In the genomic region with DNA sequence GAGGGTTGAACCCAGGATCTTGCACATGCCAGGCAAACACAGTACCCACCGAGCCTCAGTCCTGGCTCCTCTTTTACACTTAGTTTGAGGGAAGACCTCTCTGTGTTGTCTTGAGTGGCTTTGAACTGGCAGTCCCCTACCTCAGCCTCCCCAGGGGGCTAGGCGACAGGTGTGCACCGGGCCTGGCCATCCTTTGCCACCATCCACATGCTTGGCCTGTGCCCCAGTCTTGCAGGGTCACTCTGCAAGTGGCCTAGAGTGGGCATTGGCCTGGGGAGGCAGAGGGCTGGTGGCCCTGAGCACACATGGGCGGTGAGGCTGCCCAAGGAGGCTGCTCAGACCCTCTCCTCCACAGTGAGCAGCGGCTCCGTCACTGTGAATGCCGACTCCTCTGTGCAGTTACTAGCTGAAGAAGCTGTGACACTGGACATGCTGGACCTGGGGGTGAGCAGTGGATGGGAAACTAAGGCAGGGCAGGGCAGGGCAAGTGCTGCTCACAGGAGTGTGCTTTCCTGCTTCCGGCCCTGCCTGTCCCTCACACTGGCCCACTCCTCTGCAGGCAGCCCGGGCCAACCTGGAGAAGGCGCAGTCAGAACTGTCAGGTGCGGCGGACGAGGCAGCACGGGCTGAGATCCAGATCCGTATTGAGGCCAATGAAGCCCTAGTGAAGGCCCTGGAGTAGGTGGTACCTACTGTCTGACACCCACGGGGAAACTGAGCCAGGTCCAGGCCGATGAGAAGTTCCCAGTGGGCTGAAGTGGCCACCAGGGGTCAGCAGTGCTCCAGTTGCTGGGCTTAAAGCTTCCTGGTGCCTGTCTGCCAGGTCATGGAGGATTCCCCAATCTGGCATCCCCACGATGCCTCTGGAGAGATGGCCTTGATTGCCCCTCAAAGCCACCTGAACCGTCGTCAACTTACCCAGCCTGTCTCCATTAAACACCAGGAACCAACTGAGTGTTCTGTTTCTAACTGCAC, we compare ENCODE assay signal across 9 mouse cellular contexts. TPM values are rescaled to one million over a fixed set of nuclear protein-coding genes. Genes with fewer than 3 reads are reported as not detected.
DNase-seq lines count a peak whose midpoint lies in the region; ATAC-seq and TF ChIP-seq lines count a peak whose summit lies in the region.
"Had no signal": no experiment of that assay in that cellular context is flagged by ENCODE, and none has a peak within 500 bp of the region (broad histone marks: within the 10 kb centered on the region; RNA-seq: fewer than 3 reads in every experiment).

No protein-coding gene starts in this region.

- peaks cover 5% of the 10 kb centered on the region; the same call in 1 of the 2 replicates for H3K4me1 ChIP-seq in forebrain, postnatal 0 days (ENCODE audit: insufficient read depth)
- H3K4me1 ChIP-seq in hindbrain, postnatal 0 days (ENCODE audit: insufficient read depth, low read length), result peaks cover 10% of the 10 kb centered on the region
- peaks cover 63% of the 10 kb centered on the region for H3K4me1 ChIP-seq in limb, embryonic 10.5 days
- peaks cover 12% of the 10 kb centered on the region for H3K4me1 ChIP-seq in midbrain, embryonic 14.5 days (ENCODE audit: control insufficient read depth, insufficient read depth, low read length)
- peaks cover 48% of the 10 kb centered on the region for H3K4me1 ChIP-seq in stomach, embryonic 16.5 days (ENCODE audit: control insufficient read depth, insufficient read depth, low read length)

- H3K36me3 ChIP-seq in forebrain, postnatal 0 days (ENCODE audit: insufficient read depth), result peaks cover 18% of the 10 kb centered on the region
- H3K36me3 ChIP-seq in hindbrain, postnatal 0 days (ENCODE audit: insufficient read depth, low read length), result peaks cover 9% of the 10 kb centered on the region
- peaks cover 50% of the 10 kb centered on the region for H3K36me3 ChIP-seq in limb, embryonic 10.5 days
- H3K36me3 ChIP-seq in midbrain, embryonic 14.5 days (ENCODE audit: control insufficient read depth, insufficient read depth, low read length), result peaks cover 26% of the 10 kb centered on the region
- H3K36me3 ChIP-seq in stomach, embryonic 16.5 days (ENCODE audit: control insufficient read depth, insufficient read depth, low read length), result peaks cover 13% of the 10 kb centered on the region; the same call in 1 of the 2 replicates

- no peaks in the 10 kb centered on the region for H3K27me3 ChIP-seq in forebrain, postnatal 0 days (ENCODE audit: insufficient read depth, low read length)
- H3K27me3 ChIP-seq in hindbrain, postnatal 0 days (ENCODE audit: insufficient read depth, low read length), result no peaks in the 10 kb centered on the region
- 0 out of 2 replicates have a peak, but pooled peaks cover 6% of the 10 kb centered on the region for H3K27me3 ChIP-seq in limb, embryonic 10.5 days (ENCODE audit: low read depth, poor library complexity, severe bottlenecking)
- no peaks in the 10 kb centered on the region for H3K27me3 ChIP-seq in midbrain, embryonic 14.5 days (ENCODE audit: control insufficient read depth, insufficient read depth, low read length)
- H3K27me3 ChIP-seq in stomach, embryonic 16.5 days (ENCODE audit: control insufficient read depth, insufficient read depth, low read length), result no peaks in the 10 kb centered on the region
- H3K27me3 ChIP-seq: hindbrain, embryonic 15.5 days had no signal

- no peak overlapping the region for H3K4me3 ChIP-seq in forebrain, postnatal 0 days (ENCODE audit: low read depth, low read length)
- H3K4me3 ChIP-seq in hindbrain, postnatal 0 days (ENCODE audit: low read length), result no peak overlapping the region
- peak overlapping the region; percentile 93 for H3K4me3 ChIP-seq in limb, embryonic 10.5 days
- H3K4me3 ChIP-seq in midbrain, embryonic 14.5 days (replicated peaks; ENCODE audit: low read depth, low read length), result no peak overlapping the region
- H3K4me3 ChIP-seq in stomach, embryonic 16.5 days (replicated peaks; ENCODE audit: low read length), result no peak overlapping the region
- H3K4me3 ChIP-seq: hindbrain, embryonic 15.5 days had no signal

- no peak for ATAC-seq in forebrain, postnatal 0 days
- no peak for ATAC-seq in hindbrain, postnatal 0 days
- ATAC-seq in midbrain, embryonic 14.5 days (ENCODE audit: low FRiP score, low TSS enrichment), result no peak
- ATAC-seq in stomach, embryonic 16.5 days (ENCODE audit: insufficient read depth, low FRiP score), result no peak

- WGBS in forebrain, postnatal 0 days, result 73% methylated on average over 20 of the region's 20 CpGs
- 68% methylated on average over 20 of the region's 20 CpGs for WGBS in hindbrain, postnatal 0 days
- 79% methylated on average over 20 of the region's 20 CpGs for WGBS in limb, embryonic 10.5 days
- 72% methylated on average over 20 of the region's 20 CpGs for WGBS in midbrain, embryonic 14.5 days
- WGBS in stomach, embryonic 16.5 days, result 71% methylated on average over 20 of the region's 20 CpGs

- H3K9ac ChIP-seq in forebrain, postnatal 0 days, result no peak overlapping the region
- H3K9ac ChIP-seq in hindbrain, postnatal 0 days (replicated peaks; ENCODE audit: low read length), result 0 out of 2 replicates have a peak overlapping the region, but pooled peaks have one; percentile 13
- no peak overlapping the region for H3K9ac ChIP-seq in midbrain, embryonic 14.5 days (replicated peaks; ENCODE audit: low read length)
- H3K9ac ChIP-seq in stomach, embryonic 16.5 days (ENCODE audit: low read length), result peak overlapping the region; percentile 93; the same call in 1 of the 2 replicates
- H3K9ac ChIP-seq: hindbrain, embryonic 15.5 days had no signal

- peak; percentile 87 for TF ChIP-seq CTCF in forebrain, postnatal 0 days (IDR thresholded peaks at IDR 0.05; ENCODE audit: low read depth)
- TF ChIP-seq CTCF in hindbrain, postnatal 0 days (IDR thresholded peaks at IDR 0.05; ENCODE audit: low read depth), result peak; percentile 89

- H3K4me2 ChIP-seq in forebrain, postnatal 0 days (ENCODE audit: low read depth), result no peak overlapping the region
- H3K4me2 ChIP-seq in hindbrain, postnatal 0 days (ENCODE audit: low read depth, low read length), result no peak overlapping the region
- no peak overlapping the region for H3K4me2 ChIP-seq in midbrain, embryonic 14.5 days (ENCODE audit: low read length)
- H3K4me2 ChIP-seq in stomach, embryonic 16.5 days (ENCODE audit: low read depth, low read length), result 0 out of 2 replicates have a peak overlapping the region, but pooled peaks have one; percentile 27
- H3K4me2 ChIP-seq: hindbrain, embryonic 15.5 days had no signal

- DNase-seq in adrenal gland, adult 18-20 months (ENCODE audit: low spot score in 2 of 2), result peak; percentile 69 to 77
- no peak for DNase-seq in adrenal gland, adult 8-10 months
- peak; percentile 84 for DNase-seq in cerebellum, adult 11-12 months
- peak; percentile 76 for DNase-seq in forebrain, postnatal 0 days
- peak; percentile 78 for DNase-seq in hindbrain, postnatal 0 days (ENCODE audit: low spot score)
- DNase-seq in limb, embryonic 10.5 days (ENCODE audit: low spot score), result peak; percentile 81
- DNase-seq in midbrain, embryonic 14.5 days, result peak; percentile 84

- peak overlapping the region; percentile 6; the same call in 1 of the 2 replicates for H3K27ac ChIP-seq in forebrain, postnatal 0 days (ENCODE audit: low read depth, low read length)
- peak overlapping the region; percentile 96 for H3K27ac ChIP-seq in hindbrain, postnatal 0 days
- H3K27ac ChIP-seq in limb, embryonic 10.5 days, result 0 out of 2 replicates have a peak overlapping the region, but pooled peaks have one; percentile 14
- no peak overlapping the region for H3K27ac ChIP-seq in midbrain, embryonic 14.5 days (replicated peaks; ENCODE audit: low read depth, low read length)
- peak overlapping the region; percentile 99 for H3K27ac ChIP-seq in stomach, embryonic 16.5 days (ENCODE audit: low read length)
- H3K27ac ChIP-seq: hindbrain, embryonic 15.5 days had no signal

- H3K9me3 ChIP-seq in forebrain, postnatal 0 days (ENCODE audit: low read length), result no peaks in the 10 kb centered on the region
- H3K9me3 ChIP-seq in hindbrain, postnatal 0 days (ENCODE audit: low read length), result no peaks in the 10 kb centered on the region
- H3K9me3 ChIP-seq in limb, embryonic 10.5 days (replicated peaks), result no peaks in the 10 kb centered on the region
- H3K9me3 ChIP-seq in midbrain, embryonic 14.5 days (ENCODE audit: control insufficient read depth, low read length), result no peaks in the 10 kb centered on the region
- H3K9me3 ChIP-seq in stomach, embryonic 16.5 days (replicated peaks; ENCODE audit: control insufficient read depth, low read length), result no peaks in the 10 kb centered on the region
- H3K9me3 ChIP-seq: hindbrain, embryonic 15.5 days had no signal

RNA-seq across cellular contexts. Expression of gene Midn, which starts 2.9 kb away (rescaled TPM):
- total RNA-seq in adrenal gland, adult 18-20 months (2021), result 10 to 100 TPM; 64.8 to 82.0 TPM
- 100 to 1,000 TPM in 1 of 4 experiments, 10 to 100 TPM in 3; 56.4 to 145 (median 90.1) TPM for total RNA-seq in adrenal gland, adult 8-10 months (2022)
- 91.5 and 120 TPM in 2 replicates for total RNA-seq in forebrain, postnatal 0 days (2014; rRNA removed)
- polyA plus RNA-seq in forebrain, postnatal 0 days (2015; fragmentation: Nextera tagmentation; extraction: Ambion mirVana), result 19.3 and 21.3 TPM in 2 replicates
- total RNA-seq in hindbrain, postnatal 0 days (2014; rRNA removed), result 146 and 172 TPM in 2 replicates
- 14.7 and 15.8 TPM in 2 replicates for polyA plus RNA-seq in hindbrain, postnatal 0 days (2015; fragmentation: Nextera tagmentation; extraction: Ambion mirVana)
- polyA plus RNA-seq in limb, embryonic 10.5 days (2016; fragmentation: Nextera tagmentation; extraction: Ambion mirVana), result 26.2 and 27.1 TPM in 2 replicates
- polyA plus RNA-seq in midbrain, embryonic 14.5 days (2014; fragmentation: Nextera tagmentation; extraction: Ambion mirVana), result 62.6 and 65.6 TPM in 2 replicates
- polyA plus RNA-seq in stomach, embryonic 16.5 days (2015; fragmentation: Nextera tagmentation; extraction: Ambion mirVana), result 7.8 and 9.8 TPM in 2 replicates

RNA-seq across cellular contexts. Expression of gene Cbarp, which starts 4.5 kb away (rescaled TPM):
- total RNA-seq in adrenal gland, adult 18-20 months (2021), result 100 to 1,000 TPM; 129 to 266 TPM
- 10 to 100 TPM; 58.4 to 92.4 (median 81.9) TPM for total RNA-seq in adrenal gland, adult 8-10 months (2022)
- 114 and 151 TPM in 2 replicates for total RNA-seq in forebrain, postnatal 0 days (2014; rRNA removed)
- 57.5 and 68.2 TPM in 2 replicates for polyA plus RNA-seq in forebrain, postnatal 0 days (2015; fragmentation: Nextera tagmentation; extraction: Ambion mirVana)
- 270 and 288 TPM in 2 replicates for total RNA-seq in hindbrain, postnatal 0 days (2014; rRNA removed)
- polyA plus RNA-seq in hindbrain, postnatal 0 days (2015; fragmentation: Nextera tagmentation; extraction: Ambion mirVana), result 95.5 and 106 TPM in 2 replicates
- 3.3 and 4.7 TPM in 2 replicates for polyA plus RNA-seq in limb, embryonic 10.5 days (2016; fragmentation: Nextera tagmentation; extraction: Ambion mirVana)
- 78.9 and 101 TPM in 2 replicates for polyA plus RNA-seq in midbrain, embryonic 14.5 days (2014; fragmentation: Nextera tagmentation; extraction: Ambion mirVana)
- 3.1 and 3.9 TPM in 2 replicates for polyA plus RNA-seq in stomach, embryonic 16.5 days (2015; fragmentation: Nextera tagmentation; extraction: Ambion mirVana)

RNA-seq across cellular contexts. Expression of gene Atp5d, which starts 6.7 kb away (rescaled TPM):
- total RNA-seq in adrenal gland, adult 18-20 months (2021), result 1,000 to 10,000 TPM in 1 of 2 experiments, 100 to 1,000 TPM in 1; 593 to 1,133 TPM
- total RNA-seq in adrenal gland, adult 8-10 months (2022), result 100 to 1,000 TPM; 380 to 452 (median 425) TPM
- total RNA-seq in forebrain, postnatal 0 days (2014; rRNA removed), result 154 and 193 TPM in 2 replicates
- 633 and 650 TPM in 2 replicates for polyA plus RNA-seq in forebrain, postnatal 0 days (2015; fragmentation: Nextera tagmentation; extraction: Ambion mirVana)
- total RNA-seq in hindbrain, postnatal 0 days (2014; rRNA removed), result 273 and 303 TPM in 2 replicates
- polyA plus RNA-seq in hindbrain, postnatal 0 days (2015; fragmentation: Nextera tagmentation; extraction: Ambion mirVana), result 733 and 736 TPM in 2 replicates
- polyA plus RNA-seq in limb, embryonic 10.5 days (2016; fragmentation: Nextera tagmentation; extraction: Ambion mirVana), result 487 and 503 TPM in 2 replicates
- polyA plus RNA-seq in midbrain, embryonic 14.5 days (2014; fragmentation: Nextera tagmentation; extraction: Ambion mirVana), result 407 and 480 TPM in 2 replicates
- polyA plus RNA-seq in stomach, embryonic 16.5 days (2015; fragmentation: Nextera tagmentation; extraction: Ambion mirVana), result 536 and 594 TPM in 2 replicates

RNA-seq across cellular contexts. Expression of gene Cirbp, which starts 20.6 kb away (rescaled TPM):
- 10 to 100 TPM; 34.7 to 46.3 TPM for total RNA-seq in adrenal gland, adult 18-20 months (2021)
- total RNA-seq in adrenal gland, adult 8-10 months (2022), result 100 to 1,000 TPM in 3 of 4 experiments, 10 to 100 TPM in 1; 44.2 to 234 (median 162) TPM
- total RNA-seq in forebrain, postnatal 0 days (2014; rRNA removed), result 345 and 424 TPM in 2 replicates
- 834 and 838 TPM in 2 replicates for polyA plus RNA-seq in forebrain, postnatal 0 days (2015; fragmentation: Nextera tagmentation; extraction: Ambion mirVana)
- 257 and 261 TPM in 2 replicates for total RNA-seq in hindbrain, postnatal 0 days (2014; rRNA removed)
- 730 and 732 TPM in 2 replicates for polyA plus RNA-seq in hindbrain, postnatal 0 days (2015; fragmentation: Nextera tagmentation; extraction: Ambion mirVana)
- 90.7 and 129 TPM in 2 replicates for polyA plus RNA-seq in limb, embryonic 10.5 days (2016; fragmentation: Nextera tagmentation; extraction: Ambion mirVana)
- 295 and 421 TPM in 2 replicates for polyA plus RNA-seq in midbrain, embryonic 14.5 days (2014; fragmentation: Nextera tagmentation; extraction: Ambion mirVana)
- polyA plus RNA-seq in stomach, embryonic 16.5 days (2015; fragmentation: Nextera tagmentation; extraction: Ambion mirVana), result 69.8 and 80.8 TPM in 2 replicates

RNA-seq across cellular contexts. Expression of gene 1600002K03Rik, which starts 27.6 kb away (rescaled TPM):
- 10 to 100 TPM; 14.7 to 16.6 TPM for total RNA-seq in adrenal gland, adult 18-20 months (2021)
- 10 to 100 TPM; 18.1 to 22.1 (median 21.7) TPM for total RNA-seq in adrenal gland, adult 8-10 months (2022)
- 4.2 and 5.0 TPM in 2 replicates for total RNA-seq in forebrain, postnatal 0 days (2014; rRNA removed)
- polyA plus RNA-seq in forebrain, postnatal 0 days (2015; fragmentation: Nextera tagmentation; extraction: Ambion mirVana), result 5.0 and 6.0 TPM in 2 replicates
- total RNA-seq in hindbrain, postnatal 0 days (2014; rRNA removed), result 2.6 and 3.2 TPM in 2 replicates
- 4.3 and 4.4 TPM in 2 replicates for polyA plus RNA-seq in hindbrain, postnatal 0 days (2015; fragmentation: Nextera tagmentation; extraction: Ambion mirVana)
- 8.7 and 13.1 TPM in 2 replicates for polyA plus RNA-seq in limb, embryonic 10.5 days (2016; fragmentation: Nextera tagmentation; extraction: Ambion mirVana)
- polyA plus RNA-seq in midbrain, embryonic 14.5 days (2014; fragmentation: Nextera tagmentation; extraction: Ambion mirVana), result 5.7 and 9.9 TPM in 2 replicates
- polyA plus RNA-seq in stomach, embryonic 16.5 days (2015; fragmentation: Nextera tagmentation; extraction: Ambion mirVana), result 16.4 and 16.6 TPM in 2 replicates

Comparison
In these comparisons a context has a peak if more than half of its experiments do, and no peak if none do; other contexts are left out.
1. H3K9ac ChIP-seq: peak in hindbrain, postnatal 0 days (single experiment) and stomach, embryonic 16.5 days (single experiment); none in forebrain, postnatal 0 days (single experiment) and midbrain, embryonic 14.5 days (single experiment).
2. RNA of gene Cbarp, which starts 4.5 kb away (polyA plus RNA-seq): 95.5 to 106 TPM in hindbrain, postnatal 0 days, 78.9 to 101 TPM in midbrain, embryonic 14.5 days and 57.5 to 68.2 TPM in forebrain, postnatal 0 days; 3.3 to 4.7 TPM in limb, embryonic 10.5 days and 3.1 to 3.9 TPM in stomach, embryonic 16.5 days; every median in the first group is over 10 times any median in the second.